Mouse (Mus musculus): ENCODE data around the gene Carmil1. TPM values are rescaled to one million over a fixed set of nuclear protein-coding genes. Genes with fewer than 3 reads are reported as not detected.

Carmil1 gene
- polyA plus RNA-seq, 1 experiment from 2014 or later = 12.4 TPM

DNA sequence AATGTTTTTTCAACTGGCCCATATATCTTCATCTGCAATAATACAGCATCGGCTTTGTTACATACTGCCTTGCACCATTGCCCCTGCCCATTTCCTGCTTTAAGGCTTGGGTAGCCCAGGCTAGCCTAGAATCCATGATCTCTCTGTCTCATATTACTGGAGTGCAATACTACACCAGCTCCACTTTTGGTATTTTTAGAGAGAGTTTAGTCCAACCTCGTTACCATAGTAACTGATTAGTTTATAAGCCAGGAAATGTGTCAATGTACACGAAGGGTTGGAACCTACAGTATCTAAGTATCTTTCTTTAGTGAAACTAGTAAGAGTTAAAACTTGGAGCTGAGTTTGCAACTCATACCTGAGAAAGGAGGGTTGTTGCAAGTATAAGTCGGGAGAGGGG lies 103.8 kb downstream of the Carmil1 start:
- no peak for ATAC-seq (ENCODE audit: insufficient number of reproducible peaks, low FRiP score)
- Histone ChIP-seq H3K4me1 (replicated peaks) (no peaks in the 10 kb centered on the region), H3K9ac (no peak overlapping the region), H3K27me3 (replicated peaks) (peaks cover 16% of the 10 kb centered on the region), H3K4me3 (no peak overlapping the region), H3K9me3 (replicated peaks) (no peaks in the 10 kb centered on the region), H3K27ac (ENCODE audit: poor library complexity, severe bottlenecking) (no peak overlapping the region), H3K36me3 (no peaks in the 10 kb centered on the region), H3K4me2 (no peak overlapping the region)
- WGBS = 66% methylated on average over 4 of the region's 4 CpGs

DNA sequence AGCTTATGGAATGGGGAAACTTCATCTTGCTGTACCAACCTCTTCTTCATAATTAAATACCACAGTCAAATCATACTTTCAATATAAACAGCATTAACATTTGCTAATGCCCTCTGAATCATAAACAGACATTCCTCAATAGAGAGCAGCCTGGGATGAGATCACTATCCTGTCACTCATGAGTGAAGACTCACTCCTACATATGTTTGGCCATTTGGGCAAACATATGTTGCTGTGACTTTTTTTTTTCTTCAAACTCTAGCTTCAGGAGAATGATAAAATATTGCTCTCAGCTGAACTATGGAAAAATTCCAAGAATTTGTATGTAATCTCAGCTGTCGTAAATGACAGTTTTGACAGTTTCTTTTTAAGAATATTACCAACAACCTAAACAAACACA lies 110.9 kb downstream of the Carmil1 start:
- no peak for ATAC-seq (ENCODE audit: insufficient number of reproducible peaks, low FRiP score)
- no peak overlapping the region for H3K27ac ChIP-seq (ENCODE audit: poor library complexity, severe bottlenecking)
- H3K36me3 ChIP-seq = no peaks in the 10 kb centered on the region
- H3K4me1 ChIP-seq (replicated peaks) = no peaks in the 10 kb centered on the region
- no peak overlapping the region for H3K4me2 ChIP-seq
- no peak overlapping the region for H3K4me3 ChIP-seq
- H3K27me3 ChIP-seq (replicated peaks) = peaks cover under 1% of the 10 kb centered on the region; the same call in 1 of the 2 replicates
- 78% methylated on average over 1 of the region's 1 CpGs for WGBS
- no peak overlapping the region for H3K9ac ChIP-seq
- H3K9me3 ChIP-seq (replicated peaks) = no peaks in the 10 kb centered on the region

DNA sequence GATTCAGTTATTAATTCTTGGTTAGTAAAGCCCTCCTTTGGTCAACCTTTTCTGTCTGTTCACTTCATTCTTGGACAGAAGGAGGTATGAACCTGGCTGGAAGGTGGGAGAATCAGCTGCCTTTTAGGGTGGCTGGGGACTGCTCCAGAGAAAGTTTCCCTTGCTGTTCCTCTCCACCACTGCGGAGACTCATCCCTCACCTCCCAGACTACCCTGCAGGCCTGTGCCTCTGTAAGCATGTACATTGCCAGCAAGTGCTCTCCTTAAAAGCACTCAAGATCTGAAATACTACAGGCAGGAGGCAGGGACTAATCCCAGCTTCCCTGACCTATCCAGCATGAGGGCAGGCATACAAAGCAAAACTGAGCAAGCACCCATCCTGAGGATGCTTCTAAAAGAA lies 117.2 kb downstream of the Carmil1 start:
- H3K9ac ChIP-seq = no peak overlapping the region
- no peak overlapping the region for H3K27ac ChIP-seq (ENCODE audit: poor library complexity, severe bottlenecking)
- H3K4me1 ChIP-seq (replicated peaks) = peaks cover 13% of the 10 kb centered on the region
- H3K4me2 ChIP-seq = no peak overlapping the region
- H3K4me3 ChIP-seq = no peak overlapping the region
- ATAC-seq (ENCODE audit: insufficient number of reproducible peaks, low FRiP score) = no peak
- H3K27me3 ChIP-seq (replicated peaks) = 0 out of 2 replicates have a peak, but pooled peaks cover 5% of the 10 kb centered on the region
- 84% methylated on average over 1 of the region's 1 CpGs for WGBS
- H3K9me3 ChIP-seq (replicated peaks) = no peaks in the 10 kb centered on the region; the same call in 1 of the 2 replicates
- no peaks in the 10 kb centered on the region for H3K36me3 ChIP-seq

DNA sequence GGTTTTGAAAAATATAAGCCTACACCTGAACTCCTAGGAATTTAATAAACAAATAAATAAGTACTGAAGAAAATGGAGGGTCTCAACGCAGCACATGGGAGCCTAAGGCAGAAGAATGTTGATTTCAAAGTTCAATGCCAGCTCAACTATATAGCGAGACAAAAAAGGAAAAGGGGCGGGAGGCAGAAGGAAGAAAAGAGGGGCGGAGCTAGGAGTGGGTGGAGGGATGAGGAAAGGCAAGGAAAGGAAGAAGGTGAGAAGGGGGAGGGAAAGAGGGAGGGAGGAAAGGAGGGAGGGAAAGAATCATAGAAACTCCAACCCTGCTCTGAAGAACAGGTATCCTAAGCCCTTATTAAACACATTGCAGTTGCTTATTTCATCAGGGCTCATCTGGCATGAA lies 119.5 kb downstream of the Carmil1 start:
- H3K4me2 ChIP-seq = no peak overlapping the region
- peaks cover 13% of the 10 kb centered on the region for H3K4me1 ChIP-seq (replicated peaks)
- no peak overlapping the region for H3K27ac ChIP-seq (ENCODE audit: poor library complexity, severe bottlenecking)
- H3K4me3 ChIP-seq = no peak overlapping the region
- no peaks in the 10 kb centered on the region; the same call in 1 of the 2 replicates for H3K9me3 ChIP-seq (replicated peaks)
- 74% methylated on average over 4 of the region's 4 CpGs for WGBS
- H3K27me3 ChIP-seq (replicated peaks) = peaks cover 15% of the 10 kb centered on the region
- H3K9ac ChIP-seq = no peak overlapping the region
- ATAC-seq (ENCODE audit: insufficient number of reproducible peaks, low FRiP score) = peak; percentile 67
- H3K36me3 ChIP-seq = no peaks in the 10 kb centered on the region

DNA sequence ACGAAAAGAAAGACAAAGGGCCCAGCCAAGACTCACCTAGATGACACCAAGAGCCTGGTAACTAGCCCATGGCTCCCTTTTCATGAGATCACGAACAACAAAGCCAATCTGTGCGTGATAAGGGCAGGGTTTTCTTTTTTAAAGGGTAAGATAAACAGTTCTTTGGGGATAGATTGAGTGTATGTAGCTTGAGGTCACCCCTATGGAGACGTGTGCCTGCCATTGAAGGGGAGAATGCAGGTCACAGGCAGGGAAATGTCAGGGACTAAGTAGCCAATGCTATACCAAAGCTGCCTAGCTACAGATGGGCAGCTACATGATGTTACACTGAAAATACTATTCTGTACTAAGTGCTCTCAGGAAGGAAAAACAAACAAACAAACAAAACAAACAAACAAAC lies 120.6 kb downstream of the Carmil1 start:
- Histone ChIP-seq H3K4me1 (replicated peaks) (peaks cover 16% of the 10 kb centered on the region), H3K9me3 (replicated peaks) (no peaks in the 10 kb centered on the region; the same call in 1 of the 2 replicates), H3K36me3 (no peaks in the 10 kb centered on the region), H3K4me2 (peak overlapping the region; percentile 10), H3K9ac (no peak overlapping the region), H3K27me3 (replicated peaks) (peaks cover 24% of the 10 kb centered on the region), H3K4me3 (no peak overlapping the region), H3K27ac (ENCODE audit: poor library complexity, severe bottlenecking) (peak overlapping the region; percentile 75)
- 16% methylated on average over 4 of the region's 4 CpGs for WGBS
- peak; percentile 20; the same call in 1 of the 2 replicates for ATAC-seq (ENCODE audit: insufficient number of reproducible peaks, low FRiP score)

DNA sequence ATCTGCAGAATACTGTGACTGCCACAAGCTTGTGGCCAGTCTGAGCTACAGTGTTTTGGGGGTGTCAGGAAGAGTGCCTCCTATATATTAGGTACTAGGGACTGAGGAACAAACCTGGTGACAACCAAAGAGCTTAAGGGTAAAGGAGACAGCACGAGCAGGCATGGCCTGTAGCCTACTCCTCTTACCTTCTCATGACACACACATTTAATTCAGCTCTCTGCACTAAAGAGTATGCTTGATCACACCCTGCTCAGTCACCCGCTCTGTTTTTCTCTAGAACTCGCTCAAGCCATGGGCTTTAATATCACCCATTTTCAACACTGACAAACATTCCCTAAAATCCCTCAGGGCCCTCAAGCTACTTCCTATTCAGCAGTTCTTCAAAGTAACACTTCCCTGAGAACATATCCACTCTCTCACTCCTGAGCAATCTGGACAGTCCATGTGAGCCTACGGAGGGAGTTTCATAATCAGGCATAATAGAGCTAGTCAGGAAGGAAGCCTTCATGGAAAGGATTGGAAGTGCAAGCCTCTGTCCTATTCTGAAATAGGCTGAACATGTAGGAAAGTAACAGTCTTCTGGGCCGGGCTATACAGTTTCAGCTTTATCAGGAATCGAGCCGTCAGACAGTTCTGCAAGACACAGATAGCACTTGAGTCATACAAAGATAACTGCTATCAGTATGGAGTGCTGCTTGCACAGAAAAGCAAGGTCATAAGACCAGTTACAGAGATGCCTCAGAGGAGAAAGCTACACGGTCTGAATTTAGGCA lies 121.2 kb downstream of the Carmil1 start:
- Histone ChIP-seq H3K4me2 (peak overlapping the region; percentile 10), H3K4me1 (replicated peaks) (peaks cover 16% of the 10 kb centered on the region), H3K36me3 (no peaks in the 10 kb centered on the region), H3K4me3 (no peak overlapping the region), H3K9ac (no peak overlapping the region), H3K9me3 (replicated peaks) (no peaks in the 10 kb centered on the region; the same call in 1 of the 2 replicates), H3K27ac (ENCODE audit: poor library complexity, severe bottlenecking) (peak overlapping the region; percentile 75), H3K27me3 (replicated peaks) (peaks cover 30% of the 10 kb centered on the region)
- ATAC-seq (ENCODE audit: insufficient number of reproducible peaks, low FRiP score) = peak; percentile 97
- WGBS = 22% methylated on average over 8 of the region's 8 CpGs

DNA sequence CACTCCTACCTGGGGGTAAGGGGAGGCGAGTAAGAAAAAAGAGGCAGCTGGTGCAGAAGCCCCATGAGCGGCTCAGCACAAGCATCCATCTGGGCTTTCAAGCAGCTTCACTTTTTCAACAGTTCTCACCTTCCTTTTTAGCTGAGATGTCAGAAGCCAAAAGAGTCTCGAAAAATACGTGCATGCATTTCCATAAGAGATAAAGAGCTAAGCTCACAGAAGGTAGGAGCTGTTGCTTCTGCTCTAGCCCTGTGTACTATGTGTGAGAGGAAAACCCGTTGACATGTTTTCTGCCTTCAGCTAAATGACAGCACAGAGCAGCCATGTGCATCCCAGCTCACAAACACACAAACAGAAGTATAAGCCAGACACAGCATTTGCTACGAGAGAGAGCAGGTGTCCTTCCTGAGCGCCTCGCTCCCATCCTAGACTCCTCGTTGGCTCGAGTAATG lies 123.0 kb downstream of the Carmil1 start:
- 82% methylated on average over 10 of the region's 10 CpGs for WGBS

DNA sequence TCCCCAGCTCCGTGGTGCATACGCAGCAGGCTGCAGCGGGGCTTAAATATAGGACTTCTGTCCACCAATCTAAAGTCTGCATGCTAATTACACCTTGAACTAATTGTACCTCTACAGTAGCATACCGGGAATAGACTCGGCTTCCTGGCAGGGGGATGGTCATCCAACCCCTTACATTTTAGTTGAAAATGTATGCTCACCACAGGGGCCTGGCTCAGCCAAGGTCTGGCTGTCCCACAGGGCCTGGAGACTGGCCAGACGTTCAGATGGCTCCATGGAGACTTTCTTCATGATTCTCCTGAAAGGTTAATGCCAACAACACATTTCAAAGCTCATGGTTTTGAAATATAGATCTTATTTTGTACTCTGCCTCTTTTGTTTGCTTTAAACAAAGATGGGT lies 125.4 kb downstream of the Carmil1 start:
- H3K9ac ChIP-seq = no peak overlapping the region
- no peak overlapping the region for H3K4me2 ChIP-seq
- H3K4me1 ChIP-seq (replicated peaks) = peaks cover 20% of the 10 kb centered on the region
- ATAC-seq (ENCODE audit: insufficient number of reproducible peaks, low FRiP score) = no peak
- H3K9me3 ChIP-seq (replicated peaks) = no peaks in the 10 kb centered on the region
- H3K36me3 ChIP-seq = no peaks in the 10 kb centered on the region
- no peak overlapping the region for H3K27ac ChIP-seq (ENCODE audit: poor library complexity, severe bottlenecking)
- peaks cover 50% of the 10 kb centered on the region for H3K27me3 ChIP-seq (replicated peaks)
- no peak overlapping the region for H3K4me3 ChIP-seq
- 37% methylated on average over 6 of the region's 6 CpGs for WGBS

More for the DNA sequence above, 123.0 kb downstream of the Carmil1 start:
- Histone ChIP-seq H3K4me2 (no peak overlapping the region), H3K4me3 (no peak overlapping the region), H3K4me1 (replicated peaks) (peaks cover 20% of the 10 kb centered on the region), H3K9ac (no peak overlapping the region), H3K27ac (ENCODE audit: poor library complexity, severe bottlenecking) (no peak overlapping the region), H3K27me3 (replicated peaks) (peaks cover 39% of the 10 kb centered on the region), H3K36me3 (no peaks in the 10 kb centered on the region), H3K9me3 (replicated peaks) (no peaks in the 10 kb centered on the region; the same call in 1 of the 2 replicates)
- ATAC-seq (ENCODE audit: insufficient number of reproducible peaks, low FRiP score) = no peak

DNA sequence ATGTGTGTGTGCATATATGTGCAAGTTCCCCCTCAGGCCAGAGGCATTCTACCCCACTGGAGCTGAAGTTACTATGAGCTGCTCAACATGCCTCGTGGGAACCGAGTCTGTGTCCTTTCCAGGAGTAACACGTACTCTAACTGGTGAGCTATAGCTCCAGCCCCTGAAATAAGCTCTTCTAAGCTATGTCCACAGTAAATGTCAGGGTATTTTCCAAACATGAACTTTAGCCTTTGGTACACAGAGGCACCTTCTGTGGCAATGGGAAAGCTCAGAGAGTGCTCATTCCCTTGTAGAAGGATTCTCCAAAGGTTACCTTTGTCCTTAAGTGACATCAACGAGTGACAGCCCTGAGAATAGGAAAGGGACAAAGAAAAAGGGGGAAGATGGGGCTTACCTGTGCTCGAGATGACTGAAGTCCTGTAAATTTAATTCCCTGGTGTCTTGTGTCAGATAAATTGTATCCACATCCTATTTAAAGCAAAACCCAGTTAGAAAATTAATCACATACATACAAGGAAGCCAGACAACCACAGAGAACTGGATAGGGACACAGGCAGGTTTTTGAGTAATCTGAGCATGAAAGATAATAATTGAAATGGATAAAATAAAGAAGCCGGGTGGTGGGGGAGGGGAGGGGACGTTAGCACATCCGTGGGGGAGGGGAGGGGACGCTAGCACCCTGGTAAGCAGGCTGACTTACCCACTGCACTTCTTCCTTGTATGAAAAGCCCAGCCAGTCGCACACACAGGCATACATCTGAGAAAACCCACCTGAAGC lies 126.1 kb downstream of the Carmil1 start:
- Histone ChIP-seq H3K36me3 (no peaks in the 10 kb centered on the region), H3K27me3 (replicated peaks) (peaks cover 55% of the 10 kb centered on the region), H3K4me1 (replicated peaks) (peaks cover 12% of the 10 kb centered on the region), H3K4me2 (no peak overlapping the region), H3K9me3 (replicated peaks) (no peaks in the 10 kb centered on the region), H3K4me3 (no peak overlapping the region), H3K27ac (ENCODE audit: poor library complexity, severe bottlenecking) (no peak overlapping the region), H3K9ac (no peak overlapping the region)
- no peak for ATAC-seq (ENCODE audit: insufficient number of reproducible peaks, low FRiP score)
- WGBS = 53% methylated on average over 10 of the region's 10 CpGs

DNA sequence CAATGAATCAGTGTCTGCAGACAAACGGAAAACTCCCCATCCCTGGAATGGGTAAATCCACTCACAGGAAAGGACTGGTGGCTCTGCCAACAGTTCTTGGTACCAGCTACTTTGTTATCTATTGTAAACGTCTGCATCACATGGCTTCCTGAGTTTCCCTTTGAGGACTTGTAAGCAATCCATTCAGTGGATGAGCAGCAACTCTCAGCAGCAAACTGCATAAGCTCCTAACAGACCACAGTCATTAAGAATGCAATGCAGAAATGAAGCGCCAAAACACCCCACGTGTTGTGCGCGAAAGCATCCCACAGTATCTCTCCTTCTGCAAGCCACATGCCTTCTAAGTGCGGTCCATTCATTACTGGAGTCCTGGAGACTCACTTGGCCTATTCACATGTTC lies 128.0 kb downstream of the Carmil1 start:
- H3K27me3 ChIP-seq (replicated peaks) = peaks cover 66% of the 10 kb centered on the region

DNA sequence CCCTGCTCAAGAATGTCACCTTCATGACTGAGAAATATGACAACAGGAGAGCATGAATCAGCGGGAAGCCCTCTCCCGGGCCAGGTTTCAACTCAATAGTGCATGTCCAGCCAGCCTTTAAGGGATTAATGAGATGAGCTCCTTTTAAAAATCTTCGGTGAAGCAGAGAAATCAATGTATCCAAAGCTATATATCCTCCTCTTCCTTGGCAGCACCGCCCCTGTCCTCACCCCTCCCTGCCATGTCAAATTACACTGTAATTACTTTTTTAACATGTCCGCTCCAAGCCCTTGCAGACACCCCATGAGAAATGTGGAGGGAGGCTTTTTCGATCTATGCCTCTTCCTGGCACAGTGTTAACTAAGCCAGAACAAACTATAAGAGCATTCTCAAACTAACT lies 129.3 kb downstream of the Carmil1 start:
- 81% methylated on average over 6 of the region's 6 CpGs for WGBS
- Histone ChIP-seq H3K36me3 (no peaks in the 10 kb centered on the region), H3K9me3 (replicated peaks) (no peaks in the 10 kb centered on the region), H3K9ac (no peak overlapping the region), H3K4me1 (replicated peaks) (peaks cover 7% of the 10 kb centered on the region; the same call in 1 of the 2 replicates), H3K27me3 (replicated peaks) (peaks cover 68% of the 10 kb centered on the region), H3K27ac (ENCODE audit: poor library complexity, severe bottlenecking) (no peak overlapping the region), H3K4me3 (no peak overlapping the region), H3K4me2 (no peak overlapping the region)
- no peak for ATAC-seq (ENCODE audit: insufficient number of reproducible peaks, low FRiP score)

More for the DNA sequence above, 128.0 kb downstream of the Carmil1 start:
- peaks cover 7% of the 10 kb centered on the region; the same call in 1 of the 2 replicates for H3K4me1 ChIP-seq (replicated peaks)
- 56% methylated on average over 7 of the region's 7 CpGs for WGBS
- no peak for ATAC-seq (ENCODE audit: insufficient number of reproducible peaks, low FRiP score)
- H3K9me3 ChIP-seq (replicated peaks) = no peaks in the 10 kb centered on the region
- no peak overlapping the region for H3K9ac ChIP-seq
- no peak overlapping the region for H3K4me3 ChIP-seq
- no peaks in the 10 kb centered on the region for H3K36me3 ChIP-seq
- no peak overlapping the region for H3K4me2 ChIP-seq
- no peak overlapping the region for H3K27ac ChIP-seq (ENCODE audit: poor library complexity, severe bottlenecking)
